Mouse (Mus musculus): ENCODE results near the gene Sh2d5. TPM values are rescaled to one million over a fixed set of nuclear protein-coding genes. Genes with fewer than 3 reads are reported as not detected.

Sh2d5 gene
- 10 to 100 TPM; 50.7 to 57.3 TPM for total RNA-seq (2021)
- long read RNA-seq, transcript Sh2d5-202 (10 exons, 3,512 nt) = major isoform, 31 of 68 reads
- long read RNA-seq, partial matches to known transcripts = 7 of 68 reads
- long read RNA-seq, other reads (novel, unspliced or antisense) = 29 of 68 reads

- DNase-seq (ENCODE audit: low spot score in 2 of 2) = peak; percentile 87 to 94
Measured at GRCm38 (mm10) chr4:138250088-138250960, at the start of gene Sh2d5, which contains the start of gene Kif17. Sh2d5 (plus strand) TSS chr4:138250403. Kif17 (plus strand) TSS chr4:138250435.

- DNase-seq (ENCODE audit: low spot score in 2 of 2) = no peak
Measured at GRCm38 (mm10) chr4:138200769-138201168, 49.4 kb upstream of the Sh2d5 start.

- DNase-seq (ENCODE audit: low spot score in 2 of 2) = no peak
Measured at GRCm38 (mm10) chr4:138201696-138202095, 48.5 kb upstream of the Sh2d5 start.

- DNase-seq (ENCODE audit: low spot score in 2 of 2) = no peak
Measured at GRCm38 (mm10) chr4:138210116-138210515, 40.1 kb upstream of the Sh2d5 start.

GRCm38 (mm10) chr4:138213861-138214260, 36.3 kb upstream of the Sh2d5 start:
- no peak for DNase-seq (ENCODE audit: low spot score in 2 of 2)

GRCm38 (mm10) chr4:138215671-138216199, 34.5 kb upstream of the Sh2d5 start:
- no peak for DNase-seq (ENCODE audit: low spot score in 2 of 2)

- DNase-seq (ENCODE audit: low spot score in 2 of 2) = peak; percentile 63 to 79
Measured at GRCm38 (mm10) chr4:138216200-138216890, 33.9 kb upstream of the Sh2d5 start, which contains the start of gene Hp1bp3. Hp1bp3 (plus strand) TSS chr4:138216296.

GRCm38 (mm10) chr4:138216891-138217392, 33.3 kb upstream of the Sh2d5 start:
- peak; percentile 98 to 99 for DNase-seq (ENCODE audit: low spot score in 2 of 2)

GRCm38 (mm10) chr4:138217441-138217840, 32.8 kb upstream of the Sh2d5 start:
- DNase-seq (ENCODE audit: low spot score in 2 of 2) = no peak

- DNase-seq (ENCODE audit: low spot score in 2 of 2) = no peak
Measured at GRCm38 (mm10) chr4:138217951-138218685, 32.1 kb upstream of the Sh2d5 start.

GRCm38 (mm10) chr4:138219331-138219730, 30.9 kb upstream of the Sh2d5 start:
- no peak for DNase-seq (ENCODE audit: low spot score in 2 of 2)

- DNase-seq (ENCODE audit: low spot score in 2 of 2) = no peak
Measured at GRCm38 (mm10) chr4:138220761-138221160, 29.4 kb upstream of the Sh2d5 start.

- no peak for DNase-seq (ENCODE audit: low spot score in 2 of 2)
Measured at GRCm38 (mm10) chr4:138221406-138221805, 28.8 kb upstream of the Sh2d5 start.

GRCm38 (mm10) chr4:138222396-138222795, 27.8 kb upstream of the Sh2d5 start:
- no peak for DNase-seq (ENCODE audit: low spot score in 2 of 2)

- no peak for DNase-seq (ENCODE audit: low spot score in 2 of 2)
Measured at GRCm38 (mm10) chr4:138223623-138224022, 26.6 kb upstream of the Sh2d5 start.

- DNase-seq (ENCODE audit: low spot score in 2 of 2) = peak; percentile 74 to 79
Measured at GRCm38 (mm10) chr4:138246756-138247665, 3.2 kb upstream of the Sh2d5 start.

GRCm38 (mm10) chr4:138251819-138252218, 1.6 kb downstream of the Sh2d5 start:
- DNase-seq (ENCODE audit: low spot score in 2 of 2) = no peak

GRCm38 (mm10) chr4:138252231-138252630, 2.0 kb downstream of the Sh2d5 start:
- no peak for DNase-seq (ENCODE audit: low spot score in 2 of 2)

GRCm38 (mm10) chr4:138257116-138257687, 7.0 kb downstream of the Sh2d5 start:
- DNase-seq (ENCODE audit: low spot score in 2 of 2) = no peak

Data from layer of hippocampus, adult 18-20 months (tissue).